Mouse (Mus musculus) embryonic facial prominence, embryonic 13.5 days (tissue): ENCODE data around the gene Csn3. TPM values are rescaled to one million over a fixed set of nuclear protein-coding genes. Genes with fewer than 3 reads are reported as not detected.

Experiments used
- ATAC-seq: fragments of 200-750 bp; cut with Nextera tagmentation; 2 replicates; pipeline ENCODE4 v1.8.0; 2017; ENCODE audit warnings: low read depth; ENCODE audit not compliant: insufficient number of reproducible peaks, insufficient read depth, low FRiP score, low TSS enrichment
- H3K27ac ChIP-seq: fragments of 300-500 bp; sonication (generic); 2 replicates; pipeline ENCODE4 v1.5.1; 2015; ENCODE audit warnings: moderate library complexity, mild to moderate bottlenecking, inconsistent platforms
- H3K27me3 ChIP-seq: fragments of 300-500 bp; sonication (generic); 2 replicates; pipeline ENCODE4 v1.6.1; 2015; ENCODE audit warnings: mild to moderate bottlenecking, inconsistent platforms
- H3K36me3 ChIP-seq: fragments of 300-500 bp; sonication (generic); 2 replicates; pipeline ENCODE4 v1.6.1; 2015; ENCODE audit warnings: mild to moderate bottlenecking, inconsistent platforms
- H3K4me1 ChIP-seq: fragments of 300-500 bp; sonication (generic); 2 replicates; pipeline ENCODE4 v1.6.1; 2015; ENCODE audit warnings: inconsistent platforms
- H3K4me2 ChIP-seq: fragments of 300-500 bp; sonication (generic); 2 replicates; pipeline ENCODE4 v1.6.1; 2015; ENCODE audit warnings: moderate library complexity, mild to moderate bottlenecking, inconsistent platforms
- H3K4me3 ChIP-seq: fragments of 300-500 bp; sonication (generic); 2 replicates; pipeline ENCODE4 v1.5.1; 2015; ENCODE audit warnings: mild to moderate bottlenecking, inconsistent platforms
- H3K9ac ChIP-seq: fragments of 300-500 bp; sonication (generic); 2 replicates; pipeline ENCODE4 v1.6.1; 2015; ENCODE audit warnings: mild to moderate bottlenecking, inconsistent platforms
- H3K9me3 ChIP-seq: fragments of 300-500 bp; sonication (generic); 2 replicates; pipeline ENCODE4 v1.6.1; 2016; ENCODE audit warnings: inconsistent platforms
- WGBS: fragments of 180-500 bp; shearing (Covaris S2); methylation state at CpG from one replicate; pipeline ENCODE4 v1.1.7; 2015; ENCODE audit warnings: mixed read lengths; 5-methylcytosine and 5-hydroxymethylcytosine counted together
- polyA plus RNA-seq: library from polyadenylated mRNA; unstranded; fragments of >200 nt; fragmentation: Nextera tagmentation; extraction: Ambion mirVana; gene quantifications from 2 replicates; pipeline ENCODE4 v1.2.1, GENCODE M21; 2015

Csn3 gene
- polyA plus RNA-seq = not detected in 2 replicates

- Histone ChIP-seq H3K4me3 (no peak within 1 kb of the TSS), H3K4me1 (no peaks in the 10 kb centered on the region), H3K4me2 (no peak within 1 kb of the TSS), H3K36me3 (no peaks in the 10 kb centered on the region), H3K9me3 (no peaks in the 10 kb centered on the region), H3K27ac (no peak within 1 kb of the TSS), H3K27me3 (no peaks in the 10 kb centered on the region), H3K9ac (no peak within 1 kb of the TSS)
- WGBS = 10% methylated on average over 5 of the region's 5 CpGs
- ATAC-seq = no peak
Measured at GRCm38 (mm10) chr5:87925372-87925771, at the start of gene Csn3. TSS of gene Csn3 (plus strand) at chr5:87925579.

GRCm38 (mm10) chr5:87884729-87885128 is 40.6 kb upstream of the Csn3 start, which contains the start of gene Odam:
TSS of gene Odam (plus strand) at chr5:87885029.
- Histone ChIP-seq H3K36me3 (no peaks in the 10 kb centered on the region), H3K9ac (no peak within 1 kb of the TSS), H3K4me2 (no peak within 1 kb of the TSS), H3K4me1 (no peaks in the 10 kb centered on the region), H3K4me3 (no peak within 1 kb of the TSS), H3K27ac (no peak within 1 kb of the TSS), H3K9me3 (no peaks in the 10 kb centered on the region), H3K27me3 (no peaks in the 10 kb centered on the region)
- ATAC-seq = no peak
- 81% methylated on average over 1 of the region's 1 CpGs for WGBS

DNA sequence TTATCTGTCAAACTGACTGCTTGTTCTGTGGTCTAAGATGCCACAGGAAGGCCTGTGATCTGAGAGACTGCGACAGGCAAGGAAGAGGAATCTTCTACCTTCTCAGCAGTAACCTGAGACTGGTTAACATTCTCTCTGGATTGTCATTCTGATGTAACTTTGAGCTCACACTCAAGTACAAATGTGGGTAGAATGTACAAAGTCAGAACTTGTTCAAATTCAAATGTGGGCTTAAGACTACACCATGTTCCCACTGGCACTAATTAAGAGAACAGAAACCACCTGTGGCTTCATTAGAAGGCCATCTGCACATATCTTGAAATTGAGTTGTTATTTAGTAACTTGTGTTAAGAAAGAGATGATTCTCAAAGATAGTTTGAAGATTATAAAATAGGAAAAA is 6.2 kb downstream of the Csn3 start:
- H3K27me3 ChIP-seq = no peaks in the 10 kb centered on the region
- no peaks in the 10 kb centered on the region for H3K36me3 ChIP-seq
- no peak for ATAC-seq
- 28% methylated on average over 1 of the region's 1 CpGs for WGBS
- H3K4me1 ChIP-seq = no peaks in the 10 kb centered on the region
- H3K9ac ChIP-seq = no peak overlapping the region
- H3K27ac ChIP-seq = no peak overlapping the region
- H3K9me3 ChIP-seq = no peaks in the 10 kb centered on the region
- no peak overlapping the region for H3K4me2 ChIP-seq
- no peak overlapping the region for H3K4me3 ChIP-seq

DNA sequence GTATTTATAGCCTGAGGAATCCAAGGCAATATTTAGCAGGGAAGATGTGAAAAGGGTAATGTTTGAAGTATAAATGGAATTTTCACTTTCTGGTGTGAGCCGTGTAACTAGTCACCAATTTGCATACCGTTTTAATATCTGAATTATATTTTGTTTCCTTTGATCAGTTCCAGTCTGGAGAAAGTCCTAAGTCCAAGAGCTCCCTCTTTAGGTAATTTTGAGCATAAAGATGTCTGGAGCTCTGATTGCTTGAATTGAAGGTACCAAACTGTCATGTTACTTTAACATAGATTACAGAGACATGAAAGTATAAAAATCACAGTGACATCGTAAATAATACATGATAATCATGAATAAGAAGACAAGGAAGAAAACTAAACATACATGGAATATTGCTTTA is 15.4 kb downstream of the Csn3 start:
- Histone ChIP-seq H3K9ac (no peak overlapping the region), H3K9me3 (no peaks in the 10 kb centered on the region), H3K27me3 (no peaks in the 10 kb centered on the region), H3K36me3 (no peaks in the 10 kb centered on the region), H3K4me3 (no peak overlapping the region), H3K4me2 (no peak overlapping the region), H3K4me1 (no peaks in the 10 kb centered on the region), H3K27ac (no peak overlapping the region)
- no peak for ATAC-seq
- WGBS = 29% methylated on average over 3 of the region's 3 CpGs

DNA sequence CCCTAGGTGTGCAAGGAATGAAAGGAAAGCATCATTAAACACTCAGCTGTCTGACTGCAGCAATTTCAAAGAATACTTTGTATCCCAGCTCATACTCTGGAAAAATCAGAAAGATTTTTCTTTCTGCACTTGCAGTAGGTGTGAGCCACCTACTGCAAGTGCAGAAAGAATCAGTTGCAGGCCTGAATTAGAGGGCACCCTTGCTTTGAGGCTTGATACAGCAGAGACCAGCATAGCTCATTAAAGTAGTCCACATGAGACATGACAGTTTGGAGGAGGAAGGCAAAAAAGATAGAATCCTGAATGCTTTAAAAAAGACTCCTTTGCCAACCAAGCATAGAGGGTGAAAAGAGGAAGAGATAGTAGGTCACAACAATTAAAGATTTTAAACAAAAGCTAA is 17.1 kb downstream of the Csn3 start:
- Histone ChIP-seq H3K36me3 (no peaks in the 10 kb centered on the region), H3K9me3 (no peaks in the 10 kb centered on the region), H3K27ac (no peak overlapping the region), H3K9ac (no peak overlapping the region), H3K4me3 (no peak overlapping the region), H3K27me3 (no peaks in the 10 kb centered on the region), H3K4me1 (no peaks in the 10 kb centered on the region), H3K4me2 (no peak overlapping the region)
- no peak for ATAC-seq

DNA sequence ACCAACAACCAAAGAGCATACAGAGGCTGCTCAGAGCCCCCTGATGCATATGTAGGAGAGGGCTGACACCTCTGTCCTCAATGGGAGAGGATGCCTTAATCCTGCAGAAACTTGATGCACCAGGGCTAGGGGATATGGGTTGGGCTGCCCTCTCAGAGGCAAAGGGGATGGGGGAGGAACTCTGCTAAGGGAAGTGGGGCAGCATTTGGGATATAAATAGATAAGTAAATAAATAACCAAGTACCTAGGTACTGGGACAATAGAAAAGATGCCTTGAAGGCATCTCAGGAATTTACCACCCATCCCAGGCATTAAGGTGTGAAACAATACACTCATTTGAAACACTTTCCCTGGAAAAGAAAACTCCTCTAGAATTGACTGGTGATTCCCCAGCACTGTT is 26.5 kb downstream of the Csn3 start:
- Histone ChIP-seq H3K9me3 (no peaks in the 10 kb centered on the region), H3K9ac (no peak overlapping the region), H3K4me3 (no peak overlapping the region), H3K27me3 (no peaks in the 10 kb centered on the region), H3K36me3 (no peaks in the 10 kb centered on the region), H3K4me2 (no peak overlapping the region), H3K4me1 (no peaks in the 10 kb centered on the region), H3K27ac (no peak overlapping the region)
- ATAC-seq = no peak

GRCm38 (mm10) chr5:87969201-87969600 is 43.8 kb downstream of the Csn3 start, which contains the start of the genes 2310003L06Rik and Gm28434:
TSS of gene 2310003L06Rik (plus strand) at chr5:87969459.
TSS of gene Gm28434 (plus strand) at chr5:87969517.
- 56% methylated on average over 2 of the region's 2 CpGs for WGBS
- Histone ChIP-seq H3K9me3 (no peaks in the 10 kb centered on the region), H3K9ac (no peak within 1 kb of the TSS), H3K4me1 (no peaks in the 10 kb centered on the region), H3K27ac (no peak within 1 kb of the TSS), H3K36me3 (no peaks in the 10 kb centered on the region), H3K4me3 (no peak within 1 kb of the TSS), H3K4me2 (no peak within 1 kb of the TSS), H3K27me3 (no peaks in the 10 kb centered on the region)
- no peak for ATAC-seq

GRCm38 (mm10) chr5:87979139-87979538 is 53.8 kb downstream of the Csn3 start, which contains the start of gene Cabs1:
TSS of gene Cabs1 (plus strand) at chr5:87979439.
- ATAC-seq = no peak
- WGBS = 82% methylated on average over 3 of the region's 3 CpGs
- no peaks in the 10 kb centered on the region for H3K9me3 ChIP-seq

More at GRCm38 (mm10) chr5:87979139-87979538, 53.8 kb downstream of the Csn3 start, which contains the start of gene Cabs1:
- Histone ChIP-seq H3K4me1 (no peaks in the 10 kb centered on the region), H3K4me3 (no peak within 1 kb of the TSS), H3K27me3 (no peaks in the 10 kb centered on the region), H3K27ac (no peak within 1 kb of the TSS), H3K9ac (no peak within 1 kb of the TSS), H3K4me2 (no peak within 1 kb of the TSS), H3K36me3 (no peaks in the 10 kb centered on the region)

Other genes starting within 250 kb of the Csn3 start
- gene Csn2, start 225.9 kb upstream of the Csn3 start, polyA plus RNA-seq = not detected in 2 replicates
- not detected in 2 replicates for gene Csn1s2a, start 151.0 kb upstream of the Csn3 start, polyA plus RNA-seq
- gene Csn1s2b, start 117.5 kb upstream of the Csn3 start, polyA plus RNA-seq = not detected in 2 replicates
- gene Prr27, start 99.9 kb upstream of the Csn3 start, polyA plus RNA-seq = not detected in 2 replicates
- gene Odam, start 40.5 kb upstream of the Csn3 start, polyA plus RNA-seq = 0.51 and 2.2 TPM in 2 replicates
- 0.17 TPM in 1 of 2 replicates, not detected in the other for gene 2310003L06Rik, start 43.9 kb downstream of the Csn3 start, polyA plus RNA-seq
- not detected in 2 replicates for gene Gm28434, start 43.9 kb downstream of the Csn3 start, polyA plus RNA-seq
- not detected in 2 replicates for gene Cabs1, start 53.9 kb downstream of the Csn3 start, polyA plus RNA-seq
- not detected in 2 replicates for gene Smr3a, start 77.0 kb downstream of the Csn3 start, polyA plus RNA-seq
- gene Smr2, start 161.0 kb downstream of the Csn3 start, polyA plus RNA-seq = not detected in 2 replicates
- gene Gm11116, start 186.0 kb downstream of the Csn3 start, polyA plus RNA-seq = not detected in 2 replicates
- gene Gm11115, start 228.5 kb downstream of the Csn3 start, polyA plus RNA-seq = not detected in 2 replicates